8 mouse cellular contexts compared by ENCODE assay signal in genomic region chr5:35921595-35922254, GRCm38 (mm10). TPM values are rescaled to one million over a fixed set of nuclear protein-coding genes. Genes with fewer than 3 reads are reported as not detected.
A peak's percentile ranks its signal among the peaks of the same experiment; 100 is the strongest.
DNase-seq lines count a peak whose midpoint lies in the region; ATAC-seq lines count a peak whose summit lies in the region.

No protein-coding gene starts in this region.

- H3K9me3 ChIP-seq in heart, embryonic 13.5 days: no peaks in the 10 kb centered on the region
- no peaks in the 10 kb centered on the region for H3K9me3 ChIP-seq in kidney, embryonic 15.5 days (replicated peaks)

- H3K36me3 ChIP-seq in heart, embryonic 13.5 days: no peaks in the 10 kb centered on the region; the same call in 1 of the 2 replicates
- no peaks in the 10 kb centered on the region for H3K36me3 ChIP-seq in kidney, embryonic 15.5 days

- peak overlapping the region; percentile 74 for H3K9ac ChIP-seq in heart, embryonic 13.5 days
- no peak overlapping the region for H3K9ac ChIP-seq in kidney, embryonic 15.5 days

- H3K4me2 ChIP-seq in heart, embryonic 13.5 days: peak overlapping the region; percentile 63
- peak overlapping the region; percentile 45 for H3K4me2 ChIP-seq in kidney, embryonic 15.5 days

- no peaks in the 10 kb centered on the region for H3K27me3 ChIP-seq in heart, embryonic 13.5 days (replicated peaks)
- H3K27me3 ChIP-seq in kidney, embryonic 15.5 days: no peaks in the 10 kb centered on the region

- peak; percentile 80 for ATAC-seq in heart, embryonic 13.5 days (ENCODE audit: extremely low read depth, insufficient number of reproducible peaks, low FRiP score, low TSS enrichment)
- peak; percentile 89 for ATAC-seq in kidney, embryonic 15.5 days (replicated peaks; ENCODE audit: low FRiP score)

- DNase-seq in 3T3-L1 (ENCODE audit: low read depth, low spot score): peak; percentile 81
- DNase-seq in lung, postnatal 25 days (ENCODE audit: low spot score): peak; percentile 68
- DNase-seq in right cerebral cortex, postnatal 25 days: no peak
- no peak for DNase-seq in cerebellum, adult 9-11 months
- DNase-seq in layer of hippocampus, adult 18-20 months (ENCODE audit: low spot score in 2 of 2): no peak

- H3K4me1 ChIP-seq in brown adipose tissue, adult 24 weeks (ENCODE audit: control insufficient read depth, insufficient read depth, insufficient read length, low read length): peaks cover 35% of the 10 kb centered on the region
- peaks cover 97% of the 10 kb centered on the region for H3K4me1 ChIP-seq in heart, embryonic 13.5 days
- peaks cover 96% of the 10 kb centered on the region for H3K4me1 ChIP-seq in kidney, embryonic 15.5 days

- no peak overlapping the region for H3K4me3 ChIP-seq in brown adipose tissue, adult 24 weeks (ENCODE audit: insufficient read depth, low read depth, low read length)
- H3K4me3 ChIP-seq in heart, embryonic 13.5 days: peak overlapping the region; percentile 28
- H3K4me3 ChIP-seq in kidney, embryonic 15.5 days (replicated peaks): no peak overlapping the region

- H3K27ac ChIP-seq in brown adipose tissue, adult 24 weeks (replicated peaks; ENCODE audit: low read depth, low read length): peak overlapping the region; percentile 26; the same call in 1 of the 2 replicates
- H3K27ac ChIP-seq in heart, embryonic 13.5 days (replicated peaks): peak overlapping the region; percentile 99
- peak overlapping the region; percentile 92 for H3K27ac ChIP-seq in kidney, embryonic 15.5 days

- WGBS in heart, embryonic 13.5 days: 11% methylated on average over 10 of the region's 10 CpGs
- 36% methylated on average over 10 of the region's 10 CpGs for WGBS in kidney, embryonic 15.5 days

RNA-seq across cellular contexts. Expression of gene Afap1, which starts 28.6 kb away (rescaled TPM):
- polyA plus RNA-seq in brown adipose tissue, adult 24 weeks (2012; ENCODE audit: insufficient read depth, insufficient read length, missing spikeins): 19.0 and 19.3 TPM in 2 replicates
- polyA plus RNA-seq in heart, embryonic 13.5 days (2015; fragmentation: Nextera tagmentation; extraction: Ambion mirVana): 24.9 and 26.9 TPM in 2 replicates
- 24.7 and 25.4 TPM in 2 replicates for polyA plus RNA-seq in kidney, embryonic 15.5 days (2015; fragmentation: Nextera tagmentation; extraction: Ambion mirVana)
- total RNA-seq in layer of hippocampus, adult 18-20 months (2021): 10 to 100 TPM; 23.1 to 29.1 TPM

Comparison
In these comparisons a context has a peak if more than half of its experiments do, and no peak if none do; other contexts are left out.
1. DNase-seq: peak in 3T3-L1 (single experiment) and lung, postnatal 25 days (single experiment); none in right cerebral cortex, postnatal 25 days (single experiment), cerebellum, adult 9-11 months (single experiment) and layer of hippocampus, adult 18-20 months (0 of 2).
2. H3K27ac ChIP-seq: peak in every context shown above with its lines; median percentile 99 in heart, embryonic 13.5 days; 92 in kidney, embryonic 15.5 days; 26 in brown adipose tissue, adult 24 weeks.